Mouse (Mus musculus): Measurements from ENCODE around the gene Sympk.

GRCm38 (mm10) chr7:19053136-19053532 is 29.0 kb downstream of the Sympk start:
- TF ChIP-seq CTCF (IDR thresholded peaks at IDR 0.05; ENCODE audit: low read depth) = no peak
- no peak for TF ChIP-seq EP300 (IDR thresholded peaks at IDR 0.05; ENCODE audit: low read depth)

Data from heart, postnatal 0 days (tissue).